Mouse (Mus musculus): Measurements from ENCODE around the gene Cd109.

The Cd109 gene

GRCm38 (mm10) chr9:78615401-78616021 lies at the start of gene Cd109:
Gene Cd109, plus strand, starts transcription at chr9:78615546.
- peak; percentile 4 for DNase-seq

GRCm38 (mm10) chr9:78569934-78570333 lies 45.4 kb upstream of the Cd109 start:
- DNase-seq = no peak

GRCm38 (mm10) chr9:78576466-78576865 lies 38.9 kb upstream of the Cd109 start:
- DNase-seq = no peak

- no peak for DNase-seq
These were observed 36.5 kb upstream of the Cd109 start for GRCm38 (mm10) chr9:78578824-78579223.

- DNase-seq = no peak
These were observed 35.5 kb upstream of the Cd109 start for GRCm38 (mm10) chr9:78579644-78580396.

- peak; percentile 17 for DNase-seq
These were observed 28.0 kb upstream of the Cd109 start for GRCm38 (mm10) chr9:78587218-78587883.

- DNase-seq = peak; percentile 96
These were observed 27.4 kb upstream of the Cd109 start, which contains the start of gene Slc17a5 for GRCm38 (mm10) chr9:78587914-78588313. Gene Slc17a5, minus strand, starts transcription at chr9:78588041.

DNA sequence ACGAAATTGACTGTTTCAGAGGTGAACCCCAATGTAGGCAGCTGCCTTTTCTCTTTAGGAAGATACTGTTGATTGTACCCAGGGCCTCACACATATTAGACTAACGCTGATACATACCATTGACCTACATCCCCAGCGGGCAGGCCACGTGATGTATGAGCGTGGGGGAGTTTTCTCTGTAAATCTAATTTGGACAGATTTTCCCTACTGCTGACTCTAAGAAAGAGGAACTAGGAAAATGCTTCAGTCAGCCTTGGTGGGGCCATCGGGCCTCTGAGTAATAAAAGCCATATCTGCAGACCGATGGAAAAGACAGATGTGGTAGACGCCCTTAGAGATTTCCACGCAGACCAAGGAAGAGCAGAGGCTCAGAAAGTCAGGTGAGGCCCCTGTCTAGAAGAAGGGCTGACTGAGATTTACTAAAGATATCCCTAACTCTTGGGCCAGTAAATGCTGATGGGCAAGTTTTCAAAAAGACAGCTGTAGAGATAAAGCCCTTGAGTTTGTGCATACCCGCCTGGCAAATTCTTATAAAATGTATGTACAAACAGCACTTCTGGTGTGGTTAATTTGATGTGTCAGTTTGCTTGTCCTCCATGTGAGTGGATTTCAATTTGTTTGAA lies 26.8 kb upstream of the Cd109 start:
- peak; percentile 16 for DNase-seq

DNA sequence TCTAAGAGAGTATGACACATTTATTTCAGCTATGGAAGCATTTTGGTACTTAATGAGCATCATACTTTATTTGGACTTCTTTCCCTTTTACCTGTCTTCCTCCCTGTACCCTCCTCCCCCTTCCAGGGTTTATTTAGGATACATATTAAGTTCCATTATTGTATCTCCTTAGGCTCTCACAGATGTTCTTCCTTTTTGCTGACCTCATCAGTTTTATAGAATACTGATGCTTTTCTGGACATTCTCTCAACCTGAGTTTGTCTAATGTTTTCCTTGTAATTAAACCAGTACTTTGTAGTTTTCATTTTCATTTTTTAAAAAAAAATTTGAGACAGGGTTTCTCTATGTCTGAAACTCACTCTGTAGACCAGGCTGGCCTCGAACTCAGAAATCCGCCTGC lies 24.9 kb upstream of the Cd109 start:
- DNase-seq = no peak

- no peak for DNase-seq
These were observed 20.1 kb upstream of the Cd109 start for GRCm38 (mm10) chr9:78595257-78595656.

DNA sequence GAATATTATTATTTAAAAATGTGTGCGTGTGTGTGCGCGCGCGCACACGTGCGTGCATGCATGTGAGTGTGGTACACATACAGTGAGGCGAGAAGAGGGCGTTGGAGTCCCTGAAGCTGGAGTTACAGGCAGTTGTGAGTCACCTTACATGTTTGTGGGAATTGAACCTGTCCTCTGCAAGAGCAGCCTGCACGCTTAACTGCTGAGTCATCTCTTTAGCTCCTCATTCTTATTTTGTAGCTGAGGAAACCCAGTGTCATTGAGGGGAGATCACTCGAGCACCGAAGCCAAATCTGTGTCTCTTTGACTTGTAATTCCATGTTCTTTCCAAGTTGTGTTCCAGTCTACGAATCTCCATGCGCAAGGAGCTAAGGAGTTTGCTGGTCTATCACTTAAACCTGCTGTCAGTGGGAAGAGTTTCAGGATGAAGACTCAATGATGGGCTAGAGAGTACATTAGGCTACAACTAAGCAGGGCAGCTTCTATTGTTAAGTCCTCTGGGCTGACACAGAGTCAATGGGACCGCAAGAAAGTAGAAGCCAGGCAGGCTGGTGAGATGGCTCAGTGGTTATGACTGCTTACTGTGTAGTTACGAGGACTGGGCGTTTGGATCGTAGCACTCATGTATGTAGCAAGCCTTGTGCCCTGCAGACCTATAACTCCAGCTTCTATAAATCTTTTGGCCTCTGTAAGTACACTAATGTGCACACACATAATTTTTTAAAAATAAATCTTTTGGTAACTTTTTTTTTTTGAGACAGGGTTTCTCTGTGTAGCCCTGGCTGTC lies 19.4 kb upstream of the Cd109 start:
- DNase-seq = no peak

- DNase-seq = peak; percentile 45
These were observed 18.5 kb upstream of the Cd109 start for GRCm38 (mm10) chr9:78596834-78597233.

- DNase-seq = no peak
These were observed 15.4 kb upstream of the Cd109 start for GRCm38 (mm10) chr9:78599927-78600326.

DNA sequence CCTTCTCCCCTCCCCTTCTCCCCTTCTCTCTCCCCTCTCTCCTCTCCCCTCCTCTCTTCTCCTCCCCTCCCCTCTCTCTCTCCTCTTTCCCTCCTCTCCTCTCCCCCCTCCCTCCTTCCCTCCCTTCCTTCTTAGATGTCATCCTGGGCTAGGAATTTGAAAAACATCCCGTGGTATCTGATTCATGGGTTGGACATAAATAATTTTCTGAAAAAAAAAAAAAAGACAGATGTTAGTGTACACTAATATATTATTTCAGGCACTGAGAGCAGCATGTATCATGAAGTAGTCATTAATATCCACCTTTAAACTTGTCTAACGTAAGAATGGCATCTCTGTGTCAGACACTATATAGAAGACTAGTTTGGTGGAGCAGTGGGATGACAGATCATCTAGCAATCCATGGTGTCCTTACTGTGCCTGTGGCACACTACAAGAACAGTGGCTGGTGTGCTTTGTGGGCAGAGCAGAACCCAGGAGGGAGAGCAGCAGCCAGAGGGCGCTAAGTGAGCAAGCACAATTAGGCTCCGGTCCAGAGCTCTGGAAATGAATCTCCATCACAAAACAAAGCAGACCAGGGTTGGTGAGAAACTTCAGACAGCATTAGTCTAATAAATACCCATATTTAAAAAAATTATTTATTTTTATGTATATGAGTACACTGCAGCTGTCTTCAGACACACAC lies 14.2 kb upstream of the Cd109 start:
- no peak for DNase-seq

DNA sequence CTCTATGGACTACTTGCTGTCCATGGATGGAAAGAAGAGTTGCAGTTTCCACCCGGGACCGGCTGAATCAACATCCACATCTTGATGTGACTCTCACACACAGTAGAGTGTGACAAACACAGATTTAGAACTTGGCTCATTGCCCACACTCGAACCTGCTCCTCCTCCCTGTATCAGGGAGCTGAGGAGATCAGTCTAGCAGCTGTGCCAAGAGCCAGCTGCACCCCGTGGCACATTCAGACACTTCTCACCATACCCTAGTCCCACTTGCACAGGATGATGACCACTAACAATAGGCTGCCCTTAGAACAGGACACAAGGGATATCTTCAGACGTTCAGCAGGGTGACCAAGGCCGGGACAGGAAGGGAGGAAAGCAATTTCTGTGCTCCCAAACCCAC lies 1.1 kb upstream of the Cd109 start:
- no peak for DNase-seq

GRCm38 (mm10) chr9:78619285-78619684 lies 3.9 kb downstream of the Cd109 start:
- no peak for DNase-seq

DNA sequence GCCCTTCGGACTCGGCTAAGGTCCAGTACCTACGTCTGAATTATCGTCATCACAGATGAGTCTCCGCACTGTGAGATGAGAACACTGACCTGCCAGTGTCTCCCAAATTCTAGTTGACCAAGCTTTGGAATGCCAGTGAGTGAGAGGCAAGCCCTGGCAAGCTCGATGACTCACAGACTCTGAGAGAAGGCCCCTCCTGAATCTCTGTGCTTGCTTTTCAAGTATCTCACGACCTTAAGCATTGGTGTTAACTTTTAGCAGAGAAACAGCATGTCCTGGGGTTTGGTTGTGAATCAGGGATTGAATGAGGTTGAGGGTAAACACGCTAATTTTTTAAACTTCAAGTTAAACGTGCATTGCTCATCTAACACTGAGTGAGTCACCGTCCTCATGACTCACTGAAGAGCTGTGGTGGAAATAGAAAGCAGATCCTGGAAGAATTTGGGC lies 8.0 kb downstream of the Cd109 start:
- DNase-seq = no peak

DNA sequence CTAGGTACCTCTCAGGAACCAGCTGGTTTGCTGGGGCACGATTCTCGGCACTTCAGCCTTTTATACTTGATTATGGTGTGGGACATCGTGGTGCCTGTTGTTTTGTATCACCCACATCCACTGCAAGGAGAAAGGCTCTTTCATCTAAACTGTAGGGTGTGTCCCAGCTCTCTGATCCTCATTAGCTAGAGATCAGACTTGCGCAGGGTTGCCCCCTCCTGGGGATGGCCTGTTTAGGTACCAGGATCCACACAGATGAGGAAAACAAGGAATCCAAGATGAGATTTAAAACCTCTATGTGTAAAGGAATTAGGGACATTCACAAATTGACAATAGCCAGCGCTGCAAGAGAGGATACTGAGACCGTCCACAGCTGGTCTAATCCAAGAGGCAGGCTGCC lies 14.6 kb downstream of the Cd109 start:
- no peak for DNase-seq

GRCm38 (mm10) chr9:78631755-78632434 lies 16.5 kb downstream of the Cd109 start:
- DNase-seq = no peak

GRCm38 (mm10) chr9:78633976-78634375 lies 18.6 kb downstream of the Cd109 start:
- DNase-seq = no peak

- DNase-seq = no peak
These were observed 26.0 kb downstream of the Cd109 start for GRCm38 (mm10) chr9:78641386-78641785.
